Comparison of ENCODE assay signal across 16 mouse cellular contexts in genomic region chr3:81535448-81536205, GRCm38 (mm10).
A peak's percentile ranks its signal among the peaks of the same experiment; 100 is the strongest.
DNase-seq lines count a peak whose midpoint lies in the region; ATAC-seq and TF ChIP-seq lines count a peak whose summit lies in the region.
"Had no signal": no experiment of that assay in that cellular context is flagged by ENCODE, and none has a peak within 500 bp of the region (broad histone marks: within the 10 kb centered on the region; RNA-seq: fewer than 3 reads in every experiment).

No protein-coding gene starts in this region.

- no peak for TF ChIP-seq POLR2A in limb, embryonic 14.5 days (IDR thresholded peaks at IDR 0.05; ENCODE audit: borderline replicate concordance, extremely low read depth, insufficient read depth, insufficient read length)

- no peak overlapping the region for H3K4me3 ChIP-seq in kidney, embryonic 14.5 days (ENCODE audit: low read length)
- H3K4me3 ChIP-seq in embryonic facial prominence, embryonic 10.5 days: no peak overlapping the region
- H3K4me3 ChIP-seq in limb, embryonic 14.5 days (replicated peaks; ENCODE audit: low read length): no peak overlapping the region
- H3K4me3 ChIP-seq in hindbrain, embryonic 12.5 days: no peak overlapping the region
- H3K4me3 ChIP-seq: gastrocnemius, adult 2 months; midbrain, embryonic 15.5 days had no signal

- H3K4me1 ChIP-seq in kidney, embryonic 14.5 days (ENCODE audit: control insufficient read depth, insufficient read depth, low read length): peaks cover 3% of the 10 kb centered on the region; the same call in 1 of the 2 replicates
- H3K4me1 ChIP-seq in embryonic facial prominence, embryonic 10.5 days: no peaks in the 10 kb centered on the region
- no peaks in the 10 kb centered on the region; the same call in 1 of the 2 replicates for H3K4me1 ChIP-seq in limb, embryonic 14.5 days (ENCODE audit: control insufficient read depth, insufficient read depth, low read length)
- H3K4me1 ChIP-seq in hindbrain, embryonic 12.5 days: no peaks in the 10 kb centered on the region
- H3K4me1 ChIP-seq: midbrain, embryonic 15.5 days had no signal

- no peak for DNase-seq in kidney, adult 9 months
- DNase-seq in Patski (ENCODE audit: low read depth, low spot score): no peak
- DNase-seq in embryonic facial prominence, embryonic 10.5 days (ENCODE audit: low spot score): peak; percentile 16
- DNase-seq in limb, embryonic 14.5 days (ENCODE audit: low spot score): peak; percentile 19
- DNase-seq in left cerebral cortex, postnatal 36 days (ENCODE audit: low spot score in 2 of 2): no peak
- no peak for DNase-seq in layer of hippocampus, postnatal 10 days (ENCODE audit: low spot score in 2 of 2)
- DNase-seq: B cell, adult 2 months; cerebellum, adult 9-11 months; gastrocnemius, adult 2 months; layer of hippocampus, postnatal 36 days; right cerebral cortex, postnatal 4 days had no signal

- no peaks in the 10 kb centered on the region for H3K9me3 ChIP-seq in kidney, embryonic 14.5 days (ENCODE audit: control insufficient read depth, low read length)
- H3K9me3 ChIP-seq in embryonic facial prominence, embryonic 10.5 days: no peaks in the 10 kb centered on the region
- no peaks in the 10 kb centered on the region for H3K9me3 ChIP-seq in limb, embryonic 14.5 days (ENCODE audit: control insufficient read depth, low read length)
- H3K9me3 ChIP-seq in hindbrain, embryonic 12.5 days (replicated peaks): no peaks in the 10 kb centered on the region
- H3K9me3 ChIP-seq: midbrain, embryonic 15.5 days had no signal

- no peak overlapping the region for H3K4me2 ChIP-seq in kidney, embryonic 14.5 days (replicated peaks; ENCODE audit: low read depth, low read length)
- H3K4me2 ChIP-seq in limb, embryonic 14.5 days (replicated peaks; ENCODE audit: low read depth, low read length, severe bottlenecking): no peak overlapping the region
- H3K4me2 ChIP-seq in hindbrain, embryonic 12.5 days (replicated peaks): no peak overlapping the region
- H3K4me2 ChIP-seq: midbrain, embryonic 15.5 days had no signal

- in situ Hi-C loops in Patski (cut with MboI; ENCODE audit: low pct_unique_long_range_greater_than_20kb): no loop called here

- no peak overlapping the region for H3K9ac ChIP-seq in kidney, embryonic 14.5 days (ENCODE audit: low read depth, low read length)
- H3K9ac ChIP-seq in limb, embryonic 14.5 days (ENCODE audit: low read depth, low read length, severe bottlenecking): no peak overlapping the region
- no peak overlapping the region for H3K9ac ChIP-seq in hindbrain, embryonic 12.5 days
- H3K9ac ChIP-seq: midbrain, embryonic 15.5 days had no signal

- no peak for TF ChIP-seq CTCF in Patski (IDR thresholded peaks at IDR 0.05)

- no peaks in the 10 kb centered on the region for H3K27me3 ChIP-seq in kidney, embryonic 14.5 days (ENCODE audit: control insufficient read depth, insufficient read depth, low read length)
- no peaks in the 10 kb centered on the region for H3K27me3 ChIP-seq in Patski
- H3K27me3 ChIP-seq in embryonic facial prominence, embryonic 10.5 days (replicated peaks; ENCODE audit: low read depth, poor library complexity, severe bottlenecking): no peaks in the 10 kb centered on the region
- no peaks in the 10 kb centered on the region for H3K27me3 ChIP-seq in limb, embryonic 14.5 days (ENCODE audit: control insufficient read depth, insufficient read depth, low read length)
- H3K27me3 ChIP-seq in hindbrain, embryonic 12.5 days: no peaks in the 10 kb centered on the region
- H3K27me3 ChIP-seq: midbrain, embryonic 15.5 days had no signal

- intact Hi-C loops in left cerebral cortex, postnatal 36 days (cut with DNase I): no loop called here

- peak; percentile 85 for ATAC-seq in kidney, embryonic 14.5 days (ENCODE audit: low FRiP score, low TSS enrichment)
- peak; percentile 71 for ATAC-seq in Patski
- ATAC-seq in limb, embryonic 14.5 days (ENCODE audit: low FRiP score, low read depth): no peak
- no peak for ATAC-seq in hindbrain, embryonic 12.5 days (ENCODE audit: low FRiP score)
- ATAC-seq: hindbrain, embryonic 16.5 days; lung, postnatal 0 days; midbrain, embryonic 15.5 days had no signal

- CTCF ChIA-PET in Patski (lab: Charles Lee): interaction anchor here (1.0 kb wide), 1 partner anchor 12 kb away, joined by 4 read pairs; no protein-coding TSS in a partner anchor

- POLR2A ChIA-PET in Patski (lab: Charles Lee): no interaction called here

- no peak overlapping the region for H3K27ac ChIP-seq in kidney, embryonic 14.5 days (ENCODE audit: low read depth, low read length)
- no peak overlapping the region for H3K27ac ChIP-seq in embryonic facial prominence, embryonic 10.5 days (replicated peaks)
- no peak overlapping the region for H3K27ac ChIP-seq in limb, embryonic 14.5 days (replicated peaks; ENCODE audit: low read depth, low read length)
- no peak overlapping the region for H3K27ac ChIP-seq in hindbrain, embryonic 12.5 days
- H3K27ac ChIP-seq: gastrocnemius, adult 2 months; midbrain, embryonic 15.5 days had no signal

- no peaks in the 10 kb centered on the region for H3K36me3 ChIP-seq in kidney, embryonic 14.5 days (ENCODE audit: control insufficient read depth, insufficient read depth, low read length)
- H3K36me3 ChIP-seq in embryonic facial prominence, embryonic 10.5 days (replicated peaks): no peaks in the 10 kb centered on the region
- no peaks in the 10 kb centered on the region for H3K36me3 ChIP-seq in limb, embryonic 14.5 days (ENCODE audit: control insufficient read depth, insufficient read depth, low read length)
- H3K36me3 ChIP-seq in hindbrain, embryonic 12.5 days: no peaks in the 10 kb centered on the region
- H3K36me3 ChIP-seq: midbrain, embryonic 15.5 days had no signal

- 40% methylated on average over 4 of the region's 4 CpGs for WGBS in kidney, embryonic 14.5 days
- WGBS in embryonic facial prominence, embryonic 10.5 days: 82% methylated on average over 4 of the region's 4 CpGs
- WGBS in limb, embryonic 14.5 days: 44% methylated on average over 4 of the region's 4 CpGs
- WGBS in hindbrain, embryonic 12.5 days: 77% methylated on average over 4 of the region's 4 CpGs

Comparison
In these comparisons a context has a peak if more than half of its experiments do, and no peak if none do; other contexts are left out.
1. ATAC-seq: peak in kidney, embryonic 14.5 days (single experiment) and Patski (single experiment); none in limb, embryonic 14.5 days (single experiment) and hindbrain, embryonic 12.5 days (single experiment).
2. DNase-seq: peak in embryonic facial prominence, embryonic 10.5 days (single experiment) and limb, embryonic 14.5 days (single experiment); none in kidney, adult 9 months (single experiment), Patski (single experiment), left cerebral cortex, postnatal 36 days (0 of 2) and layer of hippocampus, postnatal 10 days (0 of 2).